Mouse (Mus musculus): ENCODE data around the gene Adprhl2. TPM values are rescaled to one million over a fixed set of nuclear protein-coding genes. Genes with fewer than 3 reads are reported as not detected.

The Adprhl2 gene
- polyA plus RNA-seq (2012; rRNA removed; ENCODE audit: low replicate concordance): 38.9 and 56.9 TPM in 2 replicates

DNA sequence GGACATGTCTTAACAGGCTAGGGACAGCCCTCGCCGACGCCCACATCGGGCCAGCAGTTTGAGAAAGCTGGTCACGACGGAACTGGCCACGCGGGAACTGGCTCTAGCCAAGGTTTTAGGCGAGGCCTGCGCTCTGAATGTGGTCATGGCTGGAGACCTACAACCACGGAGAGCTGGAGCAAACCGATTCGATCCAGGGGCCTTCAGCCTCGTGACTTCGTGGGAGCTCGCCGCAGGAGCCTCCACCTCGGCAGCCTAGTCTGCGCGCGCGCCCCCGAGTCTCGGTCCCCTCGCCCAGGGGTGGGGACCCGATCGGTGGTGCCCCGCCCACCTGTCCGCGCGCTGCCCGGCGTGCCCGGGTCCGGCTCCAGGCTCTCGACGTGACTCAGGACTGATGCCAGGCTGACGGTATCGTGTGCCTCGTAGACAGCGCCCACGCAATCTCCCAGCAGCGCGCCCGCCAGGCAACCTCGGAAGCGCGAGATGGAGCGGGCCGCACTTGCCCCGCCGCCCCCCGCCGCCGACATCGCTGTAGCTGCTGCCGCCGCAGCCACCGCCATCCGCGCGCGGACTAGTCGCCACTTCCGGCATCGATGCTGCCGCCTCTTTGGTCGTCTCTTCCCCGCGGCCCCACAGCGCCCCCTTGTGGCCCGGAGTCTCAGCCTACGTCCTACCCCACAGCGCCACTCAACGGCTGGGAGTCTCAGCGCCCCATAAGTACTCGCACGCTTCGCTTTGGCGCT, at the start of gene Adprhl2:
TSS of gene Adprhl2 (minus strand) at position 593 of the 743 bp plus-strand sequence.

GRCm38 (mm10) chr4:126325281-126325861, 3.9 kb upstream of the Adprhl2 start, which contains the start of gene Tekt2:
TSS of gene Tekt2 (minus strand) at chr4:126325688.

DNA sequence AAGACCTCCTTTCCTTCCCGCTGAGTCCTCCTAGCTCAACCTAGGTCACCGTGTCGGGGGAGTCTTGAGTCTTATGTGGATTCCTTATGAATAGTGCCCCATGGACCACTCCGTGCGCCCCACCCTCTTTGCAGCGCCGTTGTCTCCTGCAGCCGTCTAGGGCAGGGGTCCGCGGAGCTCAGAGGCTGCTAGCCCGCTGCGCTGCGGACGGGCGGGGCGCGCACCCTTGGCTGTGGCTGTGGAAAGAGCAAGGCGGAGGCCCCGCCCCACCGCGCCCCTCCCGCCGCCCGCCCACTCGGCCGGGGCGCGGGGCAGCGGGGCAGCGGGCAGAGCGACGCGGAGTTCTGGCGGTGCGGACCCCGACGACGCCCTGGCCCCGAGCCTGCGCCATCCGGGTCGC, 35.0 kb downstream of the Adprhl2 start, which contains the start of gene Col8a2:
TSS of gene Col8a2 (plus strand) at position 302 of the 400 bp plus-strand sequence.

Other genes with a start within 250 kb of the Adprhl2 start
- gene Lsm10, start 225.1 kb downstream of the Adprhl2 start, polyA plus RNA-seq (2012; rRNA removed; ENCODE audit: low replicate concordance): 67.9 and 81.9 TPM in 2 replicates
- gene Stk40, start 217.7 kb downstream of the Adprhl2 start, polyA plus RNA-seq (2012; rRNA removed; ENCODE audit: low replicate concordance): 45.7 and 49.8 TPM in 2 replicates
- 56.7 and 137 TPM in 2 replicates for gene Eva1b, start 174.0 kb downstream of the Adprhl2 start, polyA plus RNA-seq (2012; rRNA removed; ENCODE audit: low replicate concordance)
- 3.2 and 3.8 TPM in 2 replicates for gene Sh3d21, start 158.2 kb downstream of the Adprhl2 start, polyA plus RNA-seq (2012; rRNA removed; ENCODE audit: low replicate concordance)
- 53.3 and 84.9 TPM in 2 replicates for gene Thrap3, start 118.9 kb downstream of the Adprhl2 start, polyA plus RNA-seq (2012; rRNA removed; ENCODE audit: low replicate concordance)
- gene Map7d1, start 65.4 kb downstream of the Adprhl2 start, polyA plus RNA-seq (2012; rRNA removed; ENCODE audit: low replicate concordance): 88.8 and 106 TPM in 2 replicates
- gene Trappc3, start 59.4 kb downstream of the Adprhl2 start, polyA plus RNA-seq (2012; rRNA removed; ENCODE audit: low replicate concordance): 68.1 and 71.5 TPM in 2 replicates
- 0.82 and 5.8 TPM in 2 replicates for gene Col8a2, start 34.9 kb downstream of the Adprhl2 start, polyA plus RNA-seq (2012; rRNA removed; ENCODE audit: low replicate concordance)
- 5.2 and 14.5 TPM in 2 replicates for gene Tekt2, start 4.0 kb upstream of the Adprhl2 start, polyA plus RNA-seq (2012; rRNA removed; ENCODE audit: low replicate concordance)
- 6.7 and 26.2 TPM in 2 replicates for gene Ago3, start 107.9 kb upstream of the Adprhl2 start, polyA plus RNA-seq (2012; rRNA removed; ENCODE audit: low replicate concordance)
- gene Ago1, start 146.9 kb upstream of the Adprhl2 start, polyA plus RNA-seq (2012; rRNA removed; ENCODE audit: low replicate concordance): 12.5 and 29.0 TPM in 2 replicates
- gene Ago4, start 211.8 kb upstream of the Adprhl2 start, polyA plus RNA-seq (2012; rRNA removed; ENCODE audit: low replicate concordance): 1.8 and 2.2 TPM in 2 replicates
- 0.33 and 1.7 TPM in 2 replicates for gene Clspn, start 235.2 kb upstream of the Adprhl2 start, polyA plus RNA-seq (2012; rRNA removed; ENCODE audit: low replicate concordance)

Data from subcutaneous adipose tissue, adult 2 months (tissue).